Mouse (Mus musculus): Measurements from ENCODE around the gene B3gnt2.

The B3gnt2 gene

DNA sequence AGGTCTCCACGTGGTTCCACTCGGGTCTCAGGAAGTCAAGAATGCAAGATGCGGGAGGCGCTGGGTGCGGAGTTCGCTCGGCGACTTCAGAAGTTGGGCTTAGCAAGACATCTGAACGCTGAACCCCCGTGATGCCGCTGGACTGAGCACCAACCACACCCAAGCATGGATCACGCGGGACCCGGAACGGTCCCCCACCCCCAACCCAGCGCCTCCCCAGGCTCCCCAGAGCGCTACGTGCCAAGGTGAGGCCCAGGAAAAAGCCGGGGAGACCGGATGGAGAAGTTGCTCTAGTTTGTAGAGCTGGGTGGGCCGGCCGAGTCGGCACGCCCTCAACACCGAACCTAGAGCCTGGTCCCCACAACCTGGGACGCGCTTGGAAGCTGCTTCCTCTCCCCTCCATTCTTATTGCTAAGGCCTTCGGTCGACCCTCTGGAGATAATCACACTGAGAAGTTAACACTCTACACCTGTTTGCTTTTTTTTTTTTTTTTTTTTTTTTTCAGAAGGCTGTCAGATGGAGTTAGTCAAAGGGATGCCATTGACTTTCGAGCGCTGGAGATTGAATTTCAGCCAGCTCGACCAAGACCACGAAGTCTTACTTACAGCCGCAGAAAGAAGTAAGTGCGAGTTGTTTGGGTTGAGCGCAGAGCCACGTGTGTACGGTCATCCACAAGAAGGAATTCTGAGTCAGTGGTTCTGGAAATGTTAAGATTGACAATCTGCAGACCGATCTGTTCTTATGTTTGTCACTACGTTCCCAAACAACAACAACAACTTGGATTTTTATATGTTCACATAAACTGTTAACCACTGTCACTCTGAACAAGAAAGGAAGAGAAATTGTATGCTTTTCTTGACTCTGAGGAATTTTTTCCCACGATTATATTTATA is at the start of gene B3gnt2:
TSS of gene B3gnt2 (minus strand) at position 627 of the 893 bp plus-strand sequence.
- DNase-seq (ENCODE audit: low read depth in 1 of 2, low spot score in 2 of 2) = peak in 1 of 2 experiments; percentile 33

DNA sequence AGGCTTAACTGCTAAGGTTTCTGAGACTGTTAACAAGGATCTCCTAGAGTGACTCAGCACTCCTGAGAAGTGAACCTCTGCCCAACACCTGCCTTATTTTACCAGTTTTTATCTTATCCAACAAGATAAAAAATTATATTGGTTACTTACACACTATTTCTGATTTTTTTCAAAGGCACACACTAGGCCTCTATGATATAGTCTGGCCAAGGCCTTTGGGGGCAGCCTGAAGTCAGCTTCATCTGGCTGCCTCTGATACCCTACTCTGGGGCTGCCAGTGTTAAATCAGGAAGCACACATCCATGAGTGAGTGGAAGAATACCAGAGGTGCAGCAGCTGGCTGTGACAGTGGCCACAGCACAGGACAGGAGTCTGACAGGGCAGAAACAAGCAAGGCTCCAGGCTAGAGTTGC is 45.7 kb upstream of the B3gnt2 start:
- no peak for DNase-seq (ENCODE audit: low read depth in 1 of 2, low spot score in 2 of 2)

GRCm38 (mm10) chr11:22902923-22903322 is 42.2 kb upstream of the B3gnt2 start:
- no peak for DNase-seq (ENCODE audit: low read depth in 1 of 2, low spot score in 2 of 2)

- no peak for DNase-seq (ENCODE audit: low read depth in 1 of 2, low spot score in 2 of 2)
Measured at GRCm38 (mm10) chr11:22900041-22900440, 39.3 kb upstream of the B3gnt2 start.

DNA sequence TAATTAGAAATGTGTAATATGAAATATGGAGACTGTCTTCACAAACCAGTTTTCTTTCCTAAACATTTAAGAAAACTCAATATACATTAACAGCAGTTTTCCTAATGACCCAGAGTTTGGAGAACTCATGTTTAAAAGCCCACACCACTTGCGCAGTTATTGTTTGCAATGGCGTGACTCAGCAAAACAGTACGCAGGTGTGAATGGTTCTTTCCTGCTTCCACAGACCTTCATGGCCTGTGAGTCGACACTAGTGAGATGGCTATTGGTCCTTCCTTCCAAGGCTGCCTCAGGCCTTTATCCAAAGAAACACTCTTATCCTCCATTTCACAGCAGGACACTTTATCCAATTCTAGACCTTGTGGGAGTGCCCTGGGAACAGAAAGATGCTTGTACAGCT is 36.9 kb upstream of the B3gnt2 start:
- no peak for DNase-seq (ENCODE audit: low read depth in 1 of 2, low spot score in 2 of 2)

DNA sequence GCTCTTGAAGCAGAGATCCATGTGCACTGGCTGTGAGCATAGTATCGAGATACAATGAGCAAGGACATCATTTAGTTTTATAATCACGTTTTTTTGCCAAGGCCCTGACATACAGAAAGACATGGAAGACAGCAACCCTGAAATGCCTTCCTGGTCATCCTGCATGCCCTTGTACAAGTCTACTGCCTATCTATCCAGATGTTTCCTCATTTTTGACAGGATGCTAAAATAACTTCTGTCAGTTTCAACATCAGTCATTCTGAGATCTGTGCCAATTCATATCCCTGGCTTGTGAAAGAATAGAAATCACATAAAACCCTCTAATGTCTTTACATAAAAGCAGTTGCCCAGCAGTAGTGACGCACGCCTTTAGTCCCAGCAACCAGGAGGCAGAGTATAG is 36.4 kb upstream of the B3gnt2 start:
- DNase-seq (ENCODE audit: low read depth in 1 of 2, low spot score in 2 of 2) = no peak

DNA sequence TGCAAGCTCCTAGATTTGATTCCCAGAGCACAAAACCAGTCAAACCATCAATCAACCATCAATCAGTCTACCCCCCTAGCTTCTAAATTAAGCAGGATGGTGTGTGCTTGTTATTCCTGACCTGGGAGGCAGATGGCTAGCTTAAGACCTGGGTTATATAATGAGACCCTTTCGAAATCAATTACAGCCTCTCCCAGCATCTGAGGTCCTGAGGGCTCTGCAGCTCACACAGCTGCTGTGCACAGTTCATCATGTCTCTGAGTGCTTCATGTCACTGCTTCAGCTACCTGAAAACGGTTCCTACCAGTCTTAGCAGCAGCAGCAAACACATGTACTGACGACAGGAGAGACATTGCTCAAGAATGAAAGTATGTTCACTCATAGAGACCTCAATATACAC is 32.3 kb upstream of the B3gnt2 start:
- DNase-seq (ENCODE audit: low read depth in 1 of 2, low spot score in 2 of 2) = no peak

GRCm38 (mm10) chr11:22892466-22892865 is 31.7 kb upstream of the B3gnt2 start:
- DNase-seq (ENCODE audit: low read depth in 1 of 2, low spot score in 2 of 2) = no peak

- DNase-seq (ENCODE audit: low read depth in 1 of 2, low spot score in 2 of 2) = no peak
Measured at GRCm38 (mm10) chr11:22891876-22892275, 31.1 kb upstream of the B3gnt2 start.

GRCm38 (mm10) chr11:22891242-22891641 is 30.5 kb upstream of the B3gnt2 start:
- no peak for DNase-seq (ENCODE audit: low read depth in 1 of 2, low spot score in 2 of 2)

- no peak for DNase-seq (ENCODE audit: low read depth in 1 of 2, low spot score in 2 of 2)
Measured at GRCm38 (mm10) chr11:22889224-22889623, 28.5 kb upstream of the B3gnt2 start.

GRCm38 (mm10) chr11:22886991-22887390 is 26.2 kb upstream of the B3gnt2 start:
- no peak for DNase-seq (ENCODE audit: low read depth in 1 of 2, low spot score in 2 of 2)

GRCm38 (mm10) chr11:22885350-22885749 is 24.6 kb upstream of the B3gnt2 start:
- DNase-seq (ENCODE audit: low read depth in 1 of 2, low spot score in 2 of 2) = no peak

GRCm38 (mm10) chr11:22883676-22884075 is 22.9 kb upstream of the B3gnt2 start:
- no peak for DNase-seq (ENCODE audit: low read depth in 1 of 2, low spot score in 2 of 2)

DNA sequence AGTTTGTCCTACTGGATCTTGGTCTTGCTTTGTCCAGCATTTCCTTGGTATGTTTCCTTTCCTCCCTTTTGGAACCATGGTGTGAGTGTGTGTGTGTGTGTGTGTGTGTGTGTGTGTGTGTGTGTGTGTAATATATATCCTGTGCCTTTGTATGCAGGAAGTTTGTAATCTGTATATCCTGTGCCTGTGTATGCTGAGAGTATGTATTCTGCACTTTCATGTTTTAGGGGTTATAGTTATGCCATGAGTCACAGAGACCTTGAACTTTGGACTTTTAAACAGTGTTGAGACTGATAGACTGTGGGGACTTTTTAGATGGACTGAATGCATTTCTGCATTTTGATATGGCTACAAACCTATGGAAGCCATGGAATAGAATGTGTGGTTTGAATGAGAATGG is 22.2 kb upstream of the B3gnt2 start:
- no peak for DNase-seq (ENCODE audit: low read depth in 1 of 2, low spot score in 2 of 2)

- DNase-seq (ENCODE audit: low read depth in 1 of 2, low spot score in 2 of 2) = no peak
Measured at GRCm38 (mm10) chr11:22880383-22881172, 19.8 kb upstream of the B3gnt2 start.

- DNase-seq (ENCODE audit: low read depth in 1 of 2, low spot score in 2 of 2) = no peak
Measured at GRCm38 (mm10) chr11:22879645-22880044, 18.9 kb upstream of the B3gnt2 start.

- no peak for DNase-seq (ENCODE audit: low read depth in 1 of 2, low spot score in 2 of 2)
Measured at GRCm38 (mm10) chr11:22876680-22877330, 16.0 kb upstream of the B3gnt2 start.

GRCm38 (mm10) chr11:22875279-22875678 is 14.5 kb upstream of the B3gnt2 start:
- no peak for DNase-seq (ENCODE audit: low read depth in 1 of 2, low spot score in 2 of 2)

DNA sequence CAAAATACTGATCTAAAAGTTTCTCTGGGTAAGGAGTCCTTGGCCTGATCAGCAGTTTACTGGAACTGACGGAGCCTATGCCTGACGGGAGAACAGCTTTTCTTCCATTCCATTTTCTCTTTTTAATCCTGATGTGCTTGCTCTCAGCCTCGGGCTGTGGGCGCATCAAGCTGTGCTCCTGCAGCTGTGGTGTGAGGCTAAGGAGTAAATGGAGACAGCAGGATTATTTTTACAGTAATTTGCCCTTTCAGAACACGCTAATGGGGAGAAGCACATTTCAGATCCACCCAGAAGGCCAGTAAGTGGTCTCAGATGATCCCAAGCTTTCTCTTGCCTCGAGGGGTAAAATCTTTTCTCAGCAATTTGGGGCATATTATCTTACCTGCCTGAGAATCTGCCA is 14.0 kb upstream of the B3gnt2 start:
- DNase-seq (ENCODE audit: low read depth in 1 of 2, low spot score in 2 of 2) = no peak

- DNase-seq (ENCODE audit: low read depth in 1 of 2, low spot score in 2 of 2) = no peak
Measured at GRCm38 (mm10) chr11:22873383-22873782, 12.6 kb upstream of the B3gnt2 start.

DNA sequence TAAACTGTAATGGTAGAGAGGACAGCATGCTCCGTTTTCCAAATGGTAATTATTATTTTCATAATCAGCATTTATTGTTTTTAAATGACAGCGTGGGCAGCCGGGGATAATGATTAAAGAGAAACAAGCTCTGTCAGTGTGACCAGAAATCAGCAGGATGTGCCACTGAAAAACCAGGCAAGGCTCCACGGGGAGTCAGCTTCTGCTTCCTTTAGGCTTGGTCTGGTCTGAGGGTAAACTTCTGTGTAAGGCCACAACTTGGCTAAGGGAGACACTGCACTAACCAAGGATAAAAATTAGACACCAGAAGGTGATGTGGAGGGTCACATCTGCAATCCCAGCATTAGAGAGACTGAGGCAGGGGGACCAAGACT is 11.5 kb upstream of the B3gnt2 start:
- no peak for DNase-seq (ENCODE audit: low read depth in 1 of 2, low spot score in 2 of 2)
